Mouse (Mus musculus): Measurements from ENCODE around the gene Htra1.

The Htra1 gene

DNA sequence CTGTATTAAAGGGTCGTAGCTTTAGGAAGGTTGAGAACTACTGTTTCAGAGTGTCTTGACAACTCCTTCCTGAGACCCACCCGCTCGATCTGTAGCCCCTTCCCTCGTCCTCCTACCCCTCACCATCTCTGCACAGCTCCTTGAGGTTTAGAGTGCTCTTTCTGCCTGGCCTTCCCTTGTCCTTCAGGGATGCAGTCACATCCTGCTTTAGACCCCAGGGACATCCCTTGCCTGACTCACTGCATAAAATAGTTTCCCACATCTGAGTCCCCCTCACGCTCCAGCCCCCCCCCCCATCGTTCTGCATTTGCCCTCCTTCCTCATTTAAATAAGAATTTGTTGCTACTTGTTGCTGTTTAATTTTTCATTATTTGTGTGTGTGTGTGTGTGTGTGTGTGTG lies 31.0 kb downstream of the Htra1 start:
- DNase-seq (ENCODE audit: low spot score in 2 of 2) = no peak

DNA sequence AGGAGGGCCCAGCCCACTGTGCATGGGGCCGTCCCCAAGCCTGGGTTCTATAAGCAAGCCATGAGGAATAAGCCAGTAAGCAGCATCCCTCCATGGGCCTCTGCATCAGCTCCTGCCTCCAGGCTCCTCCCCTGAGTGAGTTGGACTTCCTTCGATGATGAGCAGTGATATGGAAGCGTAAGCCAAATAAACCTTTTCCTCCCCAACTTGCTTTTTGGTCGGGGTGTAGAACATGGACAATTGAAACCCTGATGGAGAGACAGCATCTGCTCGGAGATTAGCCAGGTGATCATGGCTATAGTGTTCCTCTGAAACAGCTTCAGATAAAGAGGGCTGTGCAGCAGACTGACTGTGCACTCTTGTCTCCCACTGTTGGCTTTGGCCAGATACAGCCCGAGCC lies 32.0 kb downstream of the Htra1 start:
- DNase-seq (ENCODE audit: low spot score in 2 of 2) = no peak

DNA sequence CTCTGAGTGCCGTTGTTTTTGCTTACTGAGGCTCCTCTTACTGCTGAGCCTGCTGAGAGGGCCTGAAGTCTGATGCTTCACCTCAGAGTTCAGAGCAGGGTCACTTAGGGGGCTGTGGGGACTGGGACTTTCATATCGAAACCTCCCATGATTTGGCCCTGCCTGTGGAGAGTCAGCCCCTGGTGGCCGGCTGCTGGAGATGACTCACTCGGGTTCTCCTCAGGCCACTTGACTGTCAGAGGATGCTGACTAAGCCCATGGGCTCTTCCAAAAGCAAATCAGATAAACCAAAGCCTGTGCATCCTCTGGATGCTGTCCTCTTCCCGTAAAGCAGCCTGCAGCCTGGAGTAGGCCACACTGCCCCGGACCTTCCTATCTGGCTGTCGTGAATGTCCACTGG lies 32.6 kb downstream of the Htra1 start:
- DNase-seq (ENCODE audit: low spot score in 2 of 2) = no peak

DNA sequence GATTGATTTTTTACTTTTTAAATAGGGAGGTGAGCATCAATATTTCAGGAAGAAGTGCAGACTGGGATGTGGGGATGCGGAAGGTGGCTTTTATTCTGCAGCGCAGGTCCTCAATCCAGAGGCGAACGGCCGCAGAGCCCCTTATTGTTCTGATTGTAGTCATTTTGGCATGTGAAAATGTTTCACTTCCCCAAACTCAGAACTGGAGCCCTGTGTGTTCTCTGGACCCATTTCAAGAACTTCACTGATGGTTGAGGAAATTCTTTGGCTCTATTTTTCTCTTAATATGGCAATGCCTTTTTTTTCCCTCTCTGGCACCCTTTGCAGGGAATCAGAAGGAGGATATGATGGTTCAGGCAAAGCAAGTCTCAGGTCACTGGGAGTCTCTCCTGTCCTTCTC lies 33.2 kb downstream of the Htra1 start:
- DNase-seq (ENCODE audit: low spot score in 2 of 2) = no peak

DNA sequence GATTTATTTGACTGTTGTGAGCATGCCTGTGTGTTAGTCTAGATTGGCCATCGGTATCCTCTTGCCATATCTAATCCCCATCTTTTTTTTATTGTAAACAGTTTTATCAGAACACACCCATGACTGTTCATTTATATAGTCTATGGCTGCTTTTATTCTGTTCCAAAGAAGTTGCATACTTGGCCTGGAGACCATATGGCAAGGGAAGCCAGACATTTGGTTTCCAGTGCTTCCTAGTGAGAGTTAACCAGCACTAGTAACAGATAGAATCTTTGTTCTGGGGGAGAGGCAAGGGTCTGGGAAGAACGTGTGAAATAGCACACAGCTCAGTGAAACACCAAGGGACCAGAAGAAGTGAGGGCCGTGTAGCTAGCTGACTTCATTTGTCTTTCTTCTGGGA lies 33.6 kb downstream of the Htra1 start:
- DNase-seq (ENCODE audit: low spot score in 2 of 2) = no peak

DNA sequence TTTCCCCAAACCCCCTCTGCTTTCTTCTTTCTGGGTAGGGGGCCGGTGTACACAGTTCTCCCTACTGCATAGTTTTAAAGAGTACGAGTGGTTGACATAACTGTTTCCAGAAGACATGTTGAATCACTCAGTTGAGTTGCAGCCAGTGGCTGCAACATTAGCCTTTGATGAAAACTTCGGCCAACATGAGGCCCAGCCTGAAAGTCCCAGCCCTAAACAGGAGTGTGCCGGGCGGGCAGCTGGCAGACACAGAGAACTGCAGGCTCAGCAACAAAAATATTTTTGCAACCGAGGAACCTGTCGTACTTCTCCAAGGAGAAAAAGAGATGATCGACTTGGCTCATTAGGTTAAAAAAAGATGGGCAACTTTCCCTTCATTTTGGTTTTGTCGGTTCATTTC lies 36.9 kb downstream of the Htra1 start:
- no peak for DNase-seq (ENCODE audit: low spot score in 2 of 2)

DNA sequence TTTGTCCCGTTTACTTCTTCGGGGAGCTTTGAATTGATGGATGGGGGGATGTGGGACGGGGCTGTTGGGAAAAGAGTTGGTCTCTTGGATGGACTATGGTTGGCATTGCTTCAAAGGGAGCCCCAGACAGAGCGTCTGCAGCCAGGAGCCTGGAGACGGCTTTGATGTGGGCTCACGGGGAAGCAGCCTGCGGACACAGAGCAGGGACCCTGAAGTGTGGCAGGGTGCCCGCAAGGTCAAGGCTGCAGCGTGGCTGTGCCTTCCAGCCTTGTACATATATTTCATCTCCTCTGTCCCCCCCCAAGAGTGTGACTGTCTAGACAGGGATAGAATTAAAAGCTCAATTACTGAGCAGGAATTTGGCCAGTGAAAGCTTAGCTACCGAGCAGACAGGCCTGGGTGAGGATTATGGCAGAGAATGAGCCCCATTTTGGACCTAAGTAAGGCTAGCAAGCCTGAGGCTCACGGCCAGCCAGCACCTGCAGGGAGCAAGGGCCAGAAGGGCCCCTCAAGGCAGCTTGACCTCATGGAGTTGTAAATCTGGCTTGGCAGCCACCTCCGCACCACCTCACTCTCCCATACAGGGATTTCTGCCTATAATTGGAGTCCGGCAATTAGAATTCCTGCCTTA lies 40.5 kb downstream of the Htra1 start:
- no peak for DNase-seq (ENCODE audit: low spot score in 2 of 2)

DNA sequence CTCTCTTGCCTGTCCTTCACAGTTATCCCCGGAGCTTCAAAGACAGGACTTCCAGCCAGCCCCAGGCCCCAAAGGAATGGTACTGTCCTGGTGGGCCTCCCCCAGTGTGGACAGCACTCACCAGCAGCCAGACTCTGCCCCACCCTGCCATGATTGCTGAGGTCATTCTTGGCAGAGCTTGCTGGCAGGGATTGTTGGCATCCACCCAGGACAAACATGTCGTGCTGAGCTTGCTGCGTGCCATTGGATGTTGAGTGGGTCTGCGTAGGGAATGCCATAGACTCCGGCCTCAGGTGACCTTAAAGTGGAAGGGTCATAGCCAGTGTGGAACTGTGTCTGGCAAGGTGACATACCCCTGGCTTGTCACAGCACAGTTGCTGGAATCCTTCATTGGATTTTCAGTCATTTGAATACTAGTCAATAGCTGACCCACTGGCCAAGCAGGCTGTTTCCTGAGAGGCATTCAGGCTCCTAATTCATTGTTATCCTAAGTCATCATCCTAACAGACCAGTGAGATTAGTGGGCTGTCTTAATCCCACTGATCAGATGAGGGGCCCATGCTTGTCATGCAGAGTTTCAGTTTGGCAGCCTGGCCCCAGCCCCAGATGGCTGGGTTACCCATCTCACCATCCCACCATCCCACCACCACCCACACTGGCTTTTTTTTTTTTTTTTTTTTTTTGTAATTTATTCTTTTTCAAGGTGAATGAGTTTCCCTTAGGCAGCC lies 42.0 kb downstream of the Htra1 start:
- DNase-seq (ENCODE audit: low spot score in 2 of 2) = no peak

DNA sequence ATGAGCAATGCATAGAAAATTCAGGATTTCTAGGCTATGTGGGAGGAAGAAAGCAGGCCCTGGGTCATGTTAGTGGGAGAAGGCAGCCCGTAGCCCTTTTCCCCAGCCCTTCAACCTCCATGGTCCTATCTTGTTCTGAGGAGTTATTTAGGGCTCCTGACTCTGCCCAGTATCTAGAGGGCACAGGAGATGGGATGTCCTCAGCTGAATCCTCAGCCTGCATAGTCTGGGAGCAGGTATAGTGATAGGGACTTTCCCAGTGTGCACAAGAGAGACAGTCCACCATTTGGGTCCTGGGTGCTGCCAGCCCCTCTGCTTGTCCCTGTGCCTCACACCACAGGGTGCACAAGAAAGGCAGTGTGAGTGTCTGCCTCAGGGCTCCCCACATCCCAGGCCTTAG lies 42.6 kb downstream of the Htra1 start:
- no peak for DNase-seq (ENCODE audit: low spot score in 2 of 2)

DNA sequence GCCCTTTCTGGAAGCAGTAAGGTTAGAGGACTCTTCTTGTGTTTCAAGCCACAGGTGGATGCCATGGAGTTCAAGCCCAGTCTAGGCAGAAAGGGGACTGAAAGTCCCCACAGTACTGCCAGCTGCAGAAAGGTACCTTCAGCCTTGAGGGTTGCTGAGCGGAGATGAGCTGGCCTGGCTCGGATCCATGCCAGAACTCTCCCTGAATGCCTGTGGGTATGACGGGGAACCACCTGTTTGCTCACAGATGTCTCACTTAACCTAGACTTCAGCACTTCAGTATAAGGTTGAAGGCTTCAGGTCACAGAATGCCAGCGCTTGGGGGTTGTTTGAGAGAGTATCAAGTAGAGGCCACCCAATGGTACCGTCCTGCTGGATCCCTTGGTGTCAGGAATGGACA lies 44.2 kb downstream of the Htra1 start:
- DNase-seq (ENCODE audit: low spot score in 2 of 2) = no peak

DNA sequence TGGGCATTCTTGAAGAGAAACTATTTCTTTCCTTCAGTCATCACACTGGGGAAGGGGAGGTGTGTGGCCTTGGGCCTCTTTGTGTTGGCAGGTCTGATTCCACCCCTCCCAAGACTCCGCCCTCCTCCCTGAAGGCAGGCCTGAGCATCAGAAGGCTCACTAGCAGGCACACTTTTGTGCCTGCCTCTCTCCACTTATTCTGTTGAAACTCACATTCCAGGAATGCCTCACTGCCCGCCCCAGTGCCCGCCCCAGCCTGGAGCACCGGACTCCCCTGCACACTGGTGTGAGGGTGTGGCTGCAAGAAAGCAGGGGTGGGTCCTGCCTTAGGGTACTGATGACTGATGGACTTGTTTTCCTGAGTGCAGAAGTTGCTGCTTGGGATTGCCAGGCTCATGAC lies 46.5 kb downstream of the Htra1 start:
- DNase-seq (ENCODE audit: low spot score in 2 of 2) = no peak

DNA sequence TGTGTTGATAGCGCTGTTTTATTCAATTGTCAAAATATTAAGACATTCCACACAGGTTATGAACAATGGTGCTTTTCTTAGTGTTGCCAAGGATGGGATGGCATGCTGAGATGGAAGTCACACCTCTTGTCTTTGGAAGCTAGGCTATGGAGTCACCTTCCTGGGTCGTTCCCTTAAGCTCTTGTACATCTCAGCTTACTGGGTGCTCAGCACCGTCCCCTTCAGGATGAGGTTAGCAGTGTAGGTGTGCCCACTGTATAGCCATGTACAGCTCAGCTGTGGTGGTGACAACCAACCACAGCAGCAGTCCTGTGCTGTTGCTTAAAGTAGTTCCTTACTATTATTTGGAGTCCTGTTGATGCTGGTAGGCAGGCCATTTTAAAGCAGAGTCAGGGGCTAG lies 47.0 kb downstream of the Htra1 start:
- DNase-seq (ENCODE audit: low spot score in 2 of 2) = no peak

DNA sequence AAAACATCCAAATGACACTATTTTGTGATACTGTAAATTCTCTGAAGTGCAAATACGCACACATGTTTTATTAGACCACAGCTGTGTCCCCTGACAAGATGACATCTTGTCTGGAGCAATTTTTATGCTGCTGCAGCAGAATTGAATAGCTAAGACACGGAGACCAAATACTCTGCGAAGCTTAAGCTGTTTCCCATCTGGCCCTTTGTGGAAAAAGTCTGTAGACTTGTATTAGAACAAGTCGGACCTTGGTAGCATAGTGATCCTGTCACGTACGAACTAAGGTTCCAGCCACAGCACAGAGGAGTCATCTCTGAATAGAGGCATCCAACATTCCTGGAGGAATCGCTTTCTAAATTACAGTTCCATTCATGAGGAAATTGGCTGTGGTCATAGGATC lies 48.4 kb downstream of the Htra1 start:
- DNase-seq (ENCODE audit: low spot score in 2 of 2) = no peak

DNA sequence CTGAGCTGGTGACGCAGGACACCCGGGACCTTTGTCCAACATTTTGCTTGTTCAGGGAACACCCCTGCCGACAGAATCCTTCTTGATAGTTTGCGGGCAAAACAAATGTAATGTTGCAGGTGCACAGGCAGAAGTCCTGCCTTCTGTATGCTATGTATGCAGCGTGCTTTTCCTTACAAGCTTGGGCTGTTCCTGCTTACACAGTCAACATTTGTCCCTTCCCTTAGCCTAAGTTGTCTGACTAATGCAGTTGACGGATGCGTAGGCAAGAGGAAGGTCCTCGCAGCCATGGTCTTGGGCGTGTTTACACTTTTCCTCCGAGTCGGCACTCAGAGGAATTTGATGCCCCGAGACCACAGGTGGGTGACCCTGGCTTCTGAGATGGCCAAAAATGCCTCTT lies 49.3 kb downstream of the Htra1 start:
- DNase-seq (ENCODE audit: low spot score in 2 of 2) = no peak

DNA sequence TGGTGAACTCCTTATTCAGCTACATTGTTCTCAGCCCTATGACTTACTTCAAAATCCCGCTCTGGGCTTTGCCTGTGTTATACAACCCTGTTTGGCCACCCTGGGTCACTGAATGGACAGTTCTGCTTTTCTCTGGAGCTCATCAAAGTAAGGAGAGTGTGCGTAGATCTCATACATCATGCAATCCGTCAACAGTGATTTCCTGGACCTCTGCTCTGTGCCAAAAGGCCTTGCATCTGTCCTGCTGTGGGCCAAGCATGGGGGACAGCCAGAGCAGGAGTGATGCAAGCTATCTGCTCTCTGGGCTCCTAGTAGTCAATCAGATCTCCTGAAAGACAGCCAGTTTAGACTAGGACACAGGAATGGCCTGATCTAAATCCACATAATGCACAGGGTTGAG lies 49.8 kb downstream of the Htra1 start:
- no peak for DNase-seq (ENCODE audit: low spot score in 2 of 2)

DNA sequence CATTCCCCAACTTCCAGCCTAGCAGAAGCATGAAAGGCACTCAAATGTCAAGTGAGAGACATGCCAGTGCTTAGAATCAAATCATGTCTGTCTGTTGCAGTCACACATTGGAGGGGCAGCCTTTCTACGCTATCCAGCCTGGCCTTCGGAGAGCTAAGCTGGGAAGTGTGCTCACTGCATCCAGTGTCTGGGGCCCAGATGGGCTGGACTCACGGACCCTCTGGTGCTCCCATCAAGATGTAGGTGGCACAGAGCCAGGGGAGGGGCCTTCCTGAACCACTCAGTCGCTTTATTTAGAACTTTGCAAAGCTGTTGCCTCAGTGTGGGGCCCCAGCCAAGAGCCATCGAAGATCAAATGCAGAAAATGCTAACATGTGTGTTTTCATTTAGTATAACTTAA lies 52.2 kb downstream of the Htra1 start:
- no peak for DNase-seq (ENCODE audit: low spot score in 2 of 2)

DNA sequence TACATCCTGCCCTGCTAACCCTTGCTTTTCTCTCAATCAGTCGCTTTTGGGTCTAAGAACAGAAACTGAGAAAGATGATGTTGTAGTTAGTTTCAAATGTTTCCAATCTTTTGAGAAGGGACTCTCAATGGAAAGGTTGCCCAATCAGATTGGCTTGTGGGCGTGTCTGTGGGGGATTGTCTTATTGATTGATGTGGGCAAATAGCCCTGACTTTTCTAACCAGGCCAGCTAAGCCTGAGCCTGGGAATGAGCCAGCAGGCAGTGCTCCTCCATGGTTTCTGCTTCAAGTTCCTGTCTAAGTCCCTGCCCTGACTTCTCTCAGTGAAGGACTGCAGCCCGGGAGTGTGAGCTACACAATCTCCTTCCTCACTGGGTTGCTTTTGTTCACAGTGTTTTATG lies 53.5 kb downstream of the Htra1 start:
- DNase-seq (ENCODE audit: low spot score in 2 of 2) = no peak

DNA sequence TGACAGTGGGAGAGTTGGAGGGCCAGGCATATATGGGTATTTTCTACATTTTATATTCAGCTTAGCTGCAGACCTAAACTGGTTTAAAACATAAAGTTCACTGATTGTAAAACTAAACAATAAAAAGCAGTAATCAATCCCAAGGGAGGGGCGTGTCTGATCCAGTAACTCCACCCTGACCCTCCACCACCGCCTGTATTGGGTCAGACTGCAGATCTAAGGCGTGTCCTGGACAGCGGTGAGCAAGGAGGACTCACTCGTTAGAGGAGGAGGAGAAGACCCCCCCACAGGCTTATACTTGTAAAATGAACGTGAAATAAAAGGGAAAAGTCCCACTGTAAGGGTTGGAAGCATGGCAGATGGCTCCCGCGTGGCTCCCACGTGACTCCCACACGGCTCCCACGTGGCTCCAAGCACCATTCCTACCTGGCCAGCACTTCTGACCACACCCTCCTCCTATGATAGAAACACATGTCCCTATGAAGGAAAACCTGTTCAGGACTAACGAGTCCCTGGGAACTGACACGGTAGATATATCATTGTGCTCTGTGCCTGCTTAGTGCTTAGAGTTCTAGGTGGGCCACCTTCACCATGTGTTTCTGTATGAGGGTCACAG lies 55.4 kb downstream of the Htra1 start:
- DNase-seq (ENCODE audit: low spot score in 2 of 2) = no peak

DNA sequence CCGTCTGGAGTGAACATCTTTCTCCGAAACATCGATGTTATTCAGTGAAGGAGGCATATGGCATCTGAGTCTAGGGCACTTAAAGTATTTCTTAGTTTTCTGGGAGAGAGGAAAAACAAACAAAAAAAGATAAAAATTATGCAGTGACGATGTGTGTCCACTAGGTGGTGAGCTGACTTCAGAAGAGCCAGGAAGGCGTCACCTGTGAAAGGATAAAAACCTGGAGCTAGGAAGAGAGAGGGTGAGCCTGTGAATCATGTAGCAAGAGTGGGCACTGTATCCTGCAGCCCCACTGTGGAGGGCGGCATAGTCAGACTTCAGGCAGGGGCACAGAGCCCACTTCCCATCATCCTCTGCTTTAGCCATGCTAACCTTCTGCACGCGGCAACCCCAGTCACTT lies 58.0 kb downstream of the Htra1 start:
- no peak for DNase-seq (ENCODE audit: low spot score in 2 of 2)

DNA sequence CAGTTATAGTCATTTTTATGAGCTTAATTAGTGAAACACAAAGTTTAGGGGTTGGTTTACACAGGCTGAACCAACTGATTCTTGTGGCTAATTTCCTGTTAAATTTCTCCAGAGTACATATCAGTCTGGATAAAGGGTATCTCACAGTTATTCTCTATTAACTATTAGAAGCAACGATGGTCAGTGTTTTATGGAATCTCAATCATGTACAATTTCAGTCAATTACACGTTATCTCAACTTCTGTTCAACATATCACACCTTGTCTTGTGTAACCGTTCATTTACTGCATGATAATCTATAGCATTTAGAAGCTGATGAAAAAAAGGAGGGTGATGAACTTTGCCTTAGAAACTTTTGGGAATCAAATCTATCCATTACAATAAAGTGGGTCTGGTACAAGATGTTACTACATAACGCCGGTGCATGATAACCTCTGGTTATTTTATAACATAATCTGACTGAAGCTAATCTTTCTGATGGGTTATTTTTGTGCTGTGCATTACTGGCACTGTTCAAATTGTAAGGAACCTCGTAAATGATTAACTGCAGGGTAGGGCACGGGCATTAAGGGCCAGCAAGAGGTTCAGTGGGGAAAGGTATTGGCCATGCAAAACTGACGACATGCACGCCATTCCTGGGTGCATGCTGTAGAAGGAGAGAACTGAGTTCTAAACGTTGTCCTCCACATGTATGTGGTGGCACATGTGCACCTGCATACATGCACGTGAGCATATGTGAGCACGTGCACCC lies 66.2 kb downstream of the Htra1 start:
- no peak for DNase-seq (ENCODE audit: low spot score in 2 of 2)

DNA sequence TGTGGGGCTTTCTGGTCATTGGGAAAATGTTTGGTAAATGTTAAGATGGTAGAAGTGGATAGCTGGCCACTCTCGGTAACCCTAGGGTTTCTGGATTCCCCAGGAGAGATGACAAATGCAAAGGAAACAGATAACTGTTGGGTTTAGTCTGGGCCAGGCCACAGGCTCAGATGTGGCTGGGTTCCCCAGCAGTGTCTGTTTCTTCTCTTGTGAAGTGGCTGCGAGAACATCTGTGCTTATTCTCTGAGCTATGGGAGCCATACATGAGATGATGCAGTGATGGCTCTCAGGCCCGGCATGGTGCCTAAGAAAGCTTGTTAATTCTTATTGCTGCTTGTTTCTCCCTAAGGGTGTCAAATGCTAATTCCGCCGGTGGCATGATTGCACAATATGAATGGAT lies 68.2 kb downstream of the Htra1 start:
- no peak for DNase-seq (ENCODE audit: low spot score in 2 of 2)

DNA sequence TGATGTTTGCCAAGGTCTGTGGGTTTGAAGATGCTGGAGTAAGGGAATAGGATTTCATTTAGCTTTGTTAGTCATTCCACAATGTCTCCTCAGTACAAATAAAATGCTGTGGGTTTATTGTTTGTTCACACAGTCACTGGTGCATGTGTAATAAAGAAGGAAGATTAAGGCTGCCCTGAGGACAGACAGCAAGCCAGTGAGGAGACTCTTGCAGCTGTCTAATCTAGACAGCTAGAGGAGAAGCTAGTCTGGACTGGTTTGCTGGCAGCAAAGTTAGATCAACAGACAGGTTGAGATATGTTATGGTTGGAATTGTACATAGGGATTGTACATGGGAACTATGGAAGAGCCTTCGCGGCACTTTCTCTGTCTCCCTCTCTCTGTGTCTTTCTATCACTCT lies 71.3 kb downstream of the Htra1 start:
- no peak for DNase-seq (ENCODE audit: low spot score in 2 of 2)

DNA sequence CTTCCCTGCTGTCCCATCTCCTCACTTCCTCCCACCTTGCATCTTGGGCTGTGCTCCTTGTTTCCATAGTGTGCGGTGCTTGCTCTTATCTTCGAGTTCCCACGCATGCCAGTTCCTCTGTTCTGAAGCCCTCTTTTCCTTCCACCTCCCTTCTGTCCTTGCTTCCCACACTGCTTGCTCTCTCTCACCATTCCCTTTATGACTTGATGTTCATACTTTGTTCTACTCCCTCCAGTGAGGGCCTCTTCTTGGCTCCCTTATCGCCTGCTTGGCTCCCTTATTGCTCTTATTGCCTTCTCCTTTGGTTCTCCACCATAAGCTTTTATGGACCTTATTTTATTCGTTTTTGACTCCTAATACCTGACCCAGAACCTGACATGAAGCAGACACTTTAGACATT lies 73.3 kb downstream of the Htra1 start:
- no peak for DNase-seq (ENCODE audit: low spot score in 2 of 2)
